Mouse (Mus musculus) E14TG2a.4 (cell line): ENCODE measurements at regions not wholly inside any gene's neighbourhood (a gene's known extent, or its start where the extent isn't known, plus 50 kb on each side); places are given as distances from the start of the nearest gene placed in this dataset.

Source experiments
- H3K27me3 ChIP-seq: 2 replicates; pipeline ENCODE4 v1.6.1; 2014; ENCODE audit warnings: low read length, control low read depth; ENCODE audit not compliant: insufficient read depth
- H3K36me3 ChIP-seq: 2 replicates; pipeline ENCODE4 v1.6.1; 2014; ENCODE audit warnings: low read length, control low read depth; ENCODE audit not compliant: insufficient read depth
- H3K4me1 ChIP-seq: replicated peaks from 2 replicates; pipeline ENCODE4 v1.6.1; 2014; ENCODE audit warnings: low read depth, low read length, control low read depth
- H3K4me3 ChIP-seq: replicated peaks from 2 replicates; pipeline ENCODE4 v1.5.1; 2014; ENCODE audit warnings: mild to moderate bottlenecking, low read length
- H3K9me3 ChIP-seq: 2 replicates; pipeline ENCODE4 v1.6.1; 2014; ENCODE audit warnings: low read length, control low read depth
- CTCF ChIP-seq: conservative IDR thresholded peaks from 2 replicates; pipeline ENCODE4 v1.5.1; 2014; ENCODE audit warnings: low read length
- NANOG ChIP-seq: IDR thresholded peaks from 2 replicates; pipeline ENCODE4 v1.6.1; 2014; ENCODE audit warnings: borderline replicate concordance, low read length, mixed read lengths
- POU5F1 ChIP-seq: IDR thresholded peaks from 2 replicates; pipeline ENCODE4 v1.6.1; 2014; ENCODE audit warnings: low read length, borderline replicate concordance

- Histone ChIP-seq H3K27me3 (no peaks in the 10 kb centered on the region), H3K36me3 (no peaks in the 10 kb centered on the region), H3K9me3 (no peaks in the 10 kb centered on the region), H3K4me1 (no peaks in the 10 kb centered on the region), H3K4me3 (no peak overlapping the region)
- TF ChIP-seq CTCF (no peak), NANOG (no peak), POU5F1 (no peak)
These were observed 91.7 kb upstream of the Vegfc start for GRCm38 (mm10) chr8:53985685-53986084.

- TF ChIP-seq CTCF = no peak
- TF ChIP-seq POU5F1 = no peak
- no peak for TF ChIP-seq NANOG
- Histone ChIP-seq H3K4me1 (no peaks in the 10 kb centered on the region), H3K27me3 (no peaks in the 10 kb centered on the region), H3K4me3 (no peak overlapping the region), H3K36me3 (no peaks in the 10 kb centered on the region), H3K9me3 (peaks cover 9% of the 10 kb centered on the region)
These were observed 83.2 kb upstream of the Vegfc start for GRCm38 (mm10) chr8:53994208-53994607.

GRCm38 (mm10) chr8:53997461-53997860 is 79.9 kb upstream of the Vegfc start:
- H3K9me3 ChIP-seq = peaks cover 1% of the 10 kb centered on the region
- H3K36me3 ChIP-seq = no peaks in the 10 kb centered on the region
- no peak for TF ChIP-seq NANOG
- no peak for TF ChIP-seq POU5F1
- TF ChIP-seq CTCF = no peak
- H3K4me3 ChIP-seq = no peak overlapping the region
- no peaks in the 10 kb centered on the region for H3K4me1 ChIP-seq
- H3K27me3 ChIP-seq = no peaks in the 10 kb centered on the region

- H3K4me3 ChIP-seq = no peak overlapping the region
- no peaks in the 10 kb centered on the region for H3K36me3 ChIP-seq
- H3K27me3 ChIP-seq = no peaks in the 10 kb centered on the region
- no peaks in the 10 kb centered on the region for H3K9me3 ChIP-seq
- no peaks in the 10 kb centered on the region for H3K4me1 ChIP-seq
- TF ChIP-seq NANOG (no peak), POU5F1 (no peak), CTCF (no peak)
These were observed 74.5 kb upstream of the Vegfc start for GRCm38 (mm10) chr8:54002948-54003347.

GRCm38 (mm10) chr8:54014096-54014495 is 63.3 kb upstream of the Vegfc start:
- H3K4me3 ChIP-seq = no peak overlapping the region
- TF ChIP-seq CTCF = no peak
- TF ChIP-seq NANOG = peak; percentile 35; the same call in 1 of the 2 replicates
- TF ChIP-seq POU5F1 = no peak

GRCm38 (mm10) chr8:54018535-54019165 is 58.8 kb upstream of the Vegfc start:
- peaks cover 11% of the 10 kb centered on the region for H3K4me1 ChIP-seq
- no peak for TF ChIP-seq CTCF
- no peak for TF ChIP-seq POU5F1
- no peak for TF ChIP-seq NANOG
- no peaks in the 10 kb centered on the region for H3K27me3 ChIP-seq
- H3K9me3 ChIP-seq = no peaks in the 10 kb centered on the region
- no peaks in the 10 kb centered on the region for H3K36me3 ChIP-seq
- no peak overlapping the region for H3K4me3 ChIP-seq

More at GRCm38 (mm10) chr8:54014096-54014495, 63.3 kb upstream of the Vegfc start:
- Histone ChIP-seq H3K9me3 (no peaks in the 10 kb centered on the region), H3K4me1 (peaks cover 12% of the 10 kb centered on the region), H3K36me3 (no peaks in the 10 kb centered on the region), H3K27me3 (no peaks in the 10 kb centered on the region)
